Mouse (Mus musculus): ENCODE data around the gene Ppm1h. TPM values are rescaled to one million over a fixed set of nuclear protein-coding genes. Genes with fewer than 3 reads are reported as not detected.

Gene Ppm1h
- polyA plus RNA-seq, 1 experiment from 2014 or later = 2.2 TPM

DNA sequence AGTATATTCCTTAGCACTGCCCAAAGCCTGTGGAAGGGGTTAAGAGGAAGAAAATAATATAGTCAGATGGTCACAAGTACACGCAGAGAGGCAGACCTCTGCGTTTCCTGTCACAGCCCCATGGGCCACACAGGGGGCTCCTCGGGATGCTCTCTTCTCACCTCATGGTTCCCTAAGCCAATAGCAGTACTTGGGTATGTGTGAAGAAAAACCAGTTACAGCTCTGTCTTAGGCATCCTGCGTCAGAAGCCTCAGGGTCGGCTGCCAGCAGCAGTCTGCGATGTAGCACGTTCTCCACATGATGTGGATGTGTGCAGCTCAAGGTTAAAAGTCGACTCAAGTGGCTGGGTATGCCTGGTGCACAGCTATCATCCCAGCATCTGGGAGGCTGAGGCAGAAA, 139.2 kb downstream of the Ppm1h start:
- 51% methylated on average over 8 of the region's 8 CpGs for WGBS (ENCODE audit: insufficient replicate concordance)
- Histone ChIP-seq H3K9me3 (replicated peaks) (no peaks in the 10 kb centered on the region), H3K9ac (no peak overlapping the region), H3K36me3 (replicated peaks) (no peaks in the 10 kb centered on the region), H3K4me2 (no peak overlapping the region), H3K4me1 (replicated peaks) (0 out of 2 replicates have a peak, but pooled peaks cover 4% of the 10 kb centered on the region), H3K27ac (replicated peaks) (no peak overlapping the region), H3K4me3 (replicated peaks) (no peak overlapping the region), H3K27me3 (no peaks in the 10 kb centered on the region)
- ATAC-seq (ENCODE audit: insufficient read depth) = no peak

GRCm38 (mm10) chr10:122819808-122820207, 141.2 kb downstream of the Ppm1h start:
- no peaks in the 10 kb centered on the region for H3K36me3 ChIP-seq (replicated peaks)
- H3K9ac ChIP-seq = no peak overlapping the region
- H3K9me3 ChIP-seq (replicated peaks) = no peaks in the 10 kb centered on the region
- WGBS (ENCODE audit: insufficient replicate concordance) = 76% methylated on average over 6 of the region's 6 CpGs
- no peak overlapping the region for H3K4me3 ChIP-seq (replicated peaks)
- H3K4me2 ChIP-seq = no peak overlapping the region
- ATAC-seq (ENCODE audit: insufficient read depth) = no peak
- H3K27ac ChIP-seq (replicated peaks) = no peak overlapping the region
- H3K27me3 ChIP-seq = no peaks in the 10 kb centered on the region
- 0 out of 2 replicates have a peak, but pooled peaks cover 4% of the 10 kb centered on the region for H3K4me1 ChIP-seq (replicated peaks)

- ATAC-seq (ENCODE audit: insufficient read depth) = no peak
- Histone ChIP-seq H3K36me3 (replicated peaks) (no peaks in the 10 kb centered on the region), H3K4me1 (replicated peaks) (no peaks in the 10 kb centered on the region), H3K9me3 (replicated peaks) (no peaks in the 10 kb centered on the region), H3K4me3 (replicated peaks) (no peak overlapping the region), H3K27me3 (no peaks in the 10 kb centered on the region), H3K4me2 (no peak overlapping the region), H3K9ac (no peak overlapping the region), H3K27ac (replicated peaks) (no peak overlapping the region)
- WGBS (ENCODE audit: insufficient replicate concordance) = 58% methylated on average over 6 of the region's 6 CpGs
Measured at GRCm38 (mm10) chr10:122821549-122821948, 143.0 kb downstream of the Ppm1h start.

DNA sequence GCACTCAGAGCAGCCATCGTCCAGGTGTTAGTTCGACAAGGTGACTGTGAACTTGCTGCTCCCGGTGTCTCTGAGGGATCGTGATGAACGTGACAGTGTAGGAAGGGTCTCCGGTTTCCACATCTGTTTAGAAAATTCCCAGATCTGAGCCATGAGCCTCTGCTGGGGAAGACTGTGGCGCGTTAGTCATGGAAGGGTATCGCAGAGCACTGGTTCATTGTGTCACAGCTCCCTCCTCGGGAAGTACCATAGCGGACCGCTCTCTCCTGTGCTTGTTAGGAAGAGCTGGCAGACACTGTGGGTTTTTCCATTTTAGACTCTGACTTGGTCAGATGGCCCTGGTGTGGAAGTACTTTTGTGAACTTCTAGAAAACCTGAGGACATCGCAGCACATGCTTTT, 145.1 kb downstream of the Ppm1h start:
- H3K4me1 ChIP-seq (replicated peaks) = no peaks in the 10 kb centered on the region
- no peaks in the 10 kb centered on the region for H3K9me3 ChIP-seq (replicated peaks)
- H3K4me3 ChIP-seq (replicated peaks) = no peak overlapping the region
- no peak for ATAC-seq (ENCODE audit: insufficient read depth)
- H3K27me3 ChIP-seq = no peaks in the 10 kb centered on the region
- no peak overlapping the region for H3K27ac ChIP-seq (replicated peaks)
- no peaks in the 10 kb centered on the region for H3K36me3 ChIP-seq (replicated peaks)
- no peak overlapping the region for H3K4me2 ChIP-seq
- WGBS (ENCODE audit: insufficient replicate concordance) = 73% methylated on average over 13 of the region's 13 CpGs
- H3K9ac ChIP-seq = no peak overlapping the region

GRCm38 (mm10) chr10:122826696-122827331, 148.3 kb downstream of the Ppm1h start:
- Histone ChIP-seq H3K4me2 (no peak overlapping the region), H3K4me1 (replicated peaks) (no peaks in the 10 kb centered on the region), H3K9ac (no peak overlapping the region), H3K36me3 (replicated peaks) (no peaks in the 10 kb centered on the region), H3K4me3 (replicated peaks) (no peak overlapping the region), H3K9me3 (replicated peaks) (no peaks in the 10 kb centered on the region), H3K27ac (replicated peaks) (no peak overlapping the region), H3K27me3 (no peaks in the 10 kb centered on the region)
- ATAC-seq (ENCODE audit: insufficient read depth) = no peak
- 72% methylated on average over 16 of the region's 16 CpGs for WGBS (ENCODE audit: insufficient replicate concordance)

DNA sequence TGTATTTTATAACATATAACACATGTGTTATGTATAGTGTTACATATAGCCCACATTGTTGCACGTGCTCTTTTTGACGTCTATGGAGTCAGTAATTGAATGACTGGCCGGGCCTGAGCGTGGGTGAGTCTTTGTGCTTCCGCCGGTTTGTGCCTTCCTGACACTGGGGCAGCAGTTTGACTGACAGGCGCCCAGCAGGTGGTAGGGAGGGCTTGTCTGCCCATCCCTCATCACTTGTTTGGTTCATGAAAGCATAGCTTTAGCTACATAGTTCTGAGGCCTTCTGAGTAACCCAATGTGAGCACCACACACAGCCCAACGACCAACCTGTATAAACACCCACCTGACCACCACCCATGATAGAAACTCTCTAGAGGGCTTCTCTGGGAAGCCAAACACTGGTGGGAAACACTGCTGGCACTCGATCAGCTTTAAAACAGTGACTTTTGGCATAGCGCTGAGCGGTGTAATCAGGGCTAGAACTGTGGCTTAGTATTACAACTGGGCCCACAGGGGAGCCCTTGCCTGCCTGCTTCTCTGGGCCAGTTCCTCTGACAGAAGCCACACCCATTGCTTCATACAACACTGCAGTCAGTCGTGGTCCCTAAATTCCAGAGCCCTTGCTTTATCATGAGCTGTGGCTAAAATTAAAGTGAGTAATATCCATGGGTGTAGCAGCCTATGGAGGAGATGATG, 149.3 kb downstream of the Ppm1h start:
- H3K4me3 ChIP-seq (replicated peaks) = no peak overlapping the region
- no peaks in the 10 kb centered on the region for H3K36me3 ChIP-seq (replicated peaks)
- WGBS (ENCODE audit: insufficient replicate concordance) = 63% methylated on average over 12 of the region's 12 CpGs
- H3K4me2 ChIP-seq = no peak overlapping the region
- ATAC-seq (ENCODE audit: insufficient read depth) = no peak
- no peaks in the 10 kb centered on the region for H3K4me1 ChIP-seq (replicated peaks)
- H3K27me3 ChIP-seq = no peaks in the 10 kb centered on the region
- H3K9me3 ChIP-seq (replicated peaks) = no peaks in the 10 kb centered on the region
- H3K9ac ChIP-seq = no peak overlapping the region
- H3K27ac ChIP-seq (replicated peaks) = no peak overlapping the region

DNA sequence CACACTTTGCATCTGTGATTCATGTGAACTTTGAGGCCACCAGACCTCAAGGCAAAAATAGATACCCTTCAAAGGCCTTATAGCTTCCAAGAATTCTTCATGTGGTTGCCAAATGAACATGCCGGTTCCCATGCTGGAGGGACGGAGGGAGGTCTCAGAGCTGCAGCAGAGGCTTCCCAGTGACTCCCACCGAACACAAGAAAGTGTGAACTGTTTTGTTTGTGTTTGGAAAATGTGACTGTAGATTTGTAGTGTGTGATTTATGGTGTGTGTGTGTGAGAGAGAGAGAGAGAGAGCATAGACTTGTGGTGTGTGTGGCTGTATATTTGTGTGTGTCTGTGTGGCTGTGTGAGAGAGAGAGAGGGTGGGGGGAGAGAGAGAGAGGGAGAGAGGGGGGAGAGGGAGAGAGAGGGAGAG, 151.2 kb downstream of the Ppm1h start:
- H3K27ac ChIP-seq (replicated peaks) = no peak overlapping the region
- WGBS (ENCODE audit: insufficient replicate concordance) = 75% methylated on average over 3 of the region's 3 CpGs
- H3K4me3 ChIP-seq (replicated peaks) = no peak overlapping the region
- H3K27me3 ChIP-seq = no peaks in the 10 kb centered on the region
- H3K9me3 ChIP-seq (replicated peaks) = no peaks in the 10 kb centered on the region
- H3K4me2 ChIP-seq = no peak overlapping the region
- no peak overlapping the region for H3K9ac ChIP-seq
- H3K4me1 ChIP-seq (replicated peaks) = no peaks in the 10 kb centered on the region
- H3K36me3 ChIP-seq (replicated peaks) = no peaks in the 10 kb centered on the region
- ATAC-seq (ENCODE audit: insufficient read depth) = no peak

DNA sequence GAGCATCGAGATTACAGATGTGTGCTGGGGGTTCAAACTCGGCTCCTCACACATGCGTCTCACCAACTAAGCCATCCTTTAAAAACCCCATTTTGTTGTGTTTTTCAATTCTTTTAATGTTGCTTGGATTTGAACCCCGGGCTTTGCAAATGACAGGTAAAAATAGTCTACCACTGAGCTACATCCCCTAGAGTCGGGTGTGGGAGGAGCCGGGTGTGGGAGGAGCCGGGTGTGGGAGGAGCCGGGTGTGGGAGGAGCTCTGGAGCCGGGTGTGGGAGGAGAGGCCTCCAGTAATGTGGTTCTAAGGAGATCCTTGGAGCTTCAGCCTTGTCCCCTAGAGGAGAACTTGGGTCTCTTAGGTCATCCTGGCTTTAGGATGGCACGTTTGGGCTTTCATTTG, 152.1 kb downstream of the Ppm1h start:
- 72% methylated on average over 10 of the region's 10 CpGs for WGBS (ENCODE audit: insufficient replicate concordance)
- Histone ChIP-seq H3K4me1 (replicated peaks) (no peaks in the 10 kb centered on the region), H3K4me2 (no peak overlapping the region), H3K27me3 (no peaks in the 10 kb centered on the region), H3K36me3 (replicated peaks) (no peaks in the 10 kb centered on the region), H3K27ac (replicated peaks) (no peak overlapping the region), H3K4me3 (replicated peaks) (no peak overlapping the region), H3K9ac (no peak overlapping the region), H3K9me3 (replicated peaks) (no peaks in the 10 kb centered on the region)
- no peak for ATAC-seq (ENCODE audit: insufficient read depth)

- no peaks in the 10 kb centered on the region for H3K36me3 ChIP-seq (replicated peaks)
- 79% methylated on average over 8 of the region's 8 CpGs for WGBS (ENCODE audit: insufficient replicate concordance)
- H3K27ac ChIP-seq (replicated peaks) = no peak overlapping the region
- no peaks in the 10 kb centered on the region for H3K27me3 ChIP-seq
- no peak overlapping the region for H3K9ac ChIP-seq
- no peak overlapping the region for H3K4me2 ChIP-seq
- ATAC-seq (ENCODE audit: insufficient read depth) = no peak
- no peak overlapping the region for H3K4me3 ChIP-seq (replicated peaks)
- H3K4me1 ChIP-seq (replicated peaks) = no peaks in the 10 kb centered on the region
- peaks cover 9% of the 10 kb centered on the region; the same call in 1 of the 2 replicates for H3K9me3 ChIP-seq (replicated peaks)
Measured at GRCm38 (mm10) chr10:122842014-122842413, 163.5 kb downstream of the Ppm1h start.

DNA sequence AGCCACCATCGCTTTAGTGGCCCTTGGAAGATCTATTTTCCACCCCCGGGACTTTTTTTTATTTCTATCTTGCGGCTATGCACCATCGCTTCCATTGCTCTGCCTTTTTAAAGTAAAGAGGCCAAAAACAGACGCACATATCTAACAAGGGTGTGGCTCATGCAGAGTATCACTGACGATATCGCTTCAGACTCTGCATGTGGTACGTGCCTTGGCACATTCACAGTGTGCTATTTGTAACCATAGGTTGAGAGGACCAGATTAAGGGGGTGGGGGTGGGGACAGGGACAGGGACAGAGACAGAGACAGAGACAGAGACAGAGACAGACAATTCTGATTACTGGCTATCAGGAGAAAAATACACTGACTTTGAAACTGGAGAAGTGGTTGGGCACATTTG, 164.4 kb downstream of the Ppm1h start:
- ATAC-seq (ENCODE audit: insufficient read depth) = no peak
- Histone ChIP-seq H3K9me3 (replicated peaks) (peaks cover 9% of the 10 kb centered on the region; the same call in 1 of the 2 replicates), H3K27ac (replicated peaks) (no peak overlapping the region), H3K27me3 (no peaks in the 10 kb centered on the region), H3K4me2 (no peak overlapping the region), H3K4me1 (replicated peaks) (no peaks in the 10 kb centered on the region), H3K4me3 (replicated peaks) (no peak overlapping the region), H3K9ac (no peak overlapping the region), H3K36me3 (replicated peaks) (no peaks in the 10 kb centered on the region)
- 78% methylated on average over 8 of the region's 8 CpGs for WGBS (ENCODE audit: insufficient replicate concordance)

- Histone ChIP-seq H3K4me2 (no peak overlapping the region), H3K9ac (no peak overlapping the region), H3K27me3 (no peaks in the 10 kb centered on the region), H3K36me3 (replicated peaks) (no peaks in the 10 kb centered on the region), H3K9me3 (replicated peaks) (peaks cover 5% of the 10 kb centered on the region; the same call in 1 of the 2 replicates), H3K27ac (replicated peaks) (no peak overlapping the region), H3K4me1 (replicated peaks) (no peaks in the 10 kb centered on the region), H3K4me3 (replicated peaks) (no peak overlapping the region)
- 52% methylated on average over 7 of the region's 7 CpGs for WGBS (ENCODE audit: insufficient replicate concordance)
- no peak for ATAC-seq (ENCODE audit: insufficient read depth)
Measured at GRCm38 (mm10) chr10:122845471-122845870, 166.9 kb downstream of the Ppm1h start.

All from liver, embryonic 15.5 days (tissue).